Mouse (Mus musculus) heart, adult 2 months (tissue): ENCODE results near the gene Tmc5.
A peak's percentile ranks its signal among the peaks of the same experiment; 100 is the strongest.

Source experiments
- CTCF ChIP-seq: fragments of 200-600 bp; IDR thresholded peaks from 2 replicates; pipeline ENCODE4 v1.8.1; 2022; ENCODE audit warnings: antibody characterized with exemption, mild to moderate bottlenecking, moderate library complexity
- EP300 ChIP-seq: fragments of 200-500 bp; IDR thresholded peaks from 2 replicates; pipeline ENCODE4 v1.6.1; 2011; ENCODE audit warnings: low read depth, low read length, control low read depth; ENCODE audit not compliant: insufficient read depth
- POLR2A ChIP-seq: fragments of 200-500 bp; IDR thresholded peaks from 2 replicates; pipeline ENCODE4 v1.6.1; 2011; ENCODE audit warnings: mild to moderate bottlenecking, low read depth, low read length, control low read depth; ENCODE audit not compliant: insufficient read depth

GRCm38 (mm10) chr7:118585856-118586255 lies 11.2 kb upstream of the Tmc5 start:
- TF ChIP-seq POLR2A (no peak), CTCF (0 out of 2 replicates have a peak, but pooled peaks have one; percentile 8), EP300 (0 out of 2 replicates have a peak, but pooled peaks have one; percentile 40)
